Mouse (Mus musculus) kidney, postnatal 25 days (tissue): ENCODE results near the gene Zfp365.

ENCODE experiments used
- DNase-seq, 2 experiments: peaks; one replicate each; pipeline ENCODE4 v3.0.0; 2021; ENCODE audit warnings: mixed read lengths in 2 of 2

The Zfp365 gene

GRCm38 (mm10) chr10:67901179-67901578 is 11.3 kb downstream of the Zfp365 start:
- DNase-seq: no peak

- DNase-seq: no peak
Observed at GRCm38 (mm10) chr10:67898949-67899675, 13.3 kb downstream of the Zfp365 start.

DNA sequence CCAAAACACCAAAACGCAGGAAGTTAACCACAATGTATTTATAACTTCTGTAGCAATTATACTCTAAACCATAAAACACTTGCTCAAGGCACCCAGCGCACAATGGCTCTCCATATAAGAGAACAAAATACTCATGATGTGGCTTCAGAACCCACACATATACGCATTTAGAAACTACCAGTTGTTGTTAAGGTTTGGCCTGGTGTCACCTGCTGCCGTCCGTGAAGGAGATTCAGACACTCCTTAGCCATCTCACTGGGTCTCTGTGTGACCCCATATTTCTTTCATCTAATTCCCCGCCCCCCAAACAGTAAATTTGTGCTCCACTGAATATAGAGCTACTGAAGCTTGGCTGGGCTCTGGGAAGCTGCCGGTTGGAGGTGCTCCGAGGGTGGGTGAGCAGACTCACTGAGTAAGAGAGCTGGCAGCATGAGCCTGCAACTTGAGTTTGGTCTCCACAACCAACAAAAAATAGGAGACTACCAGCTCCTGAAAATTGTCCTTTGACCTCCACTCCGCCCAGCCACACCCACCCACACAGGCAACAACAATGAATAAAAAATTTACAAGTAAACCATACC is 14.0 kb downstream of the Zfp365 start:
- no peak for DNase-seq

DNA sequence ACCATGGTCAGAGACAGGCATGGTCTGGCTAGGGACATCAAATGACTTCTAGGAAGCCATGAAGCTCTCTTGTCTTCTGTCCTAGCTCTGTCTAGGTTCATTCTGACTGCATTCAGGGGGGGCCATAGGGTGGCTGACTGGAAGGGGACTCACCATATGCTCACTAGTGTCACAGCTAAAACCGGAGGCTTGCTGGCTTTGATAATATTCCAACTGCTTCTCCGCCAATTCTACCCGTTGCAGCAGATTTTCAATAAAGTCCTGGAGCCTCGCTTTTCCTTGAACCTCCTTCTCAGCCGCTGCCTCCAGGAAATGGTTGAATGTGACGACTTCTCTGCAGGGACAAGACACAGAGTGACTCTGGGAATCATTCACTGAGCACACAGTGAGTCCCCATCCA is 15.2 kb downstream of the Zfp365 start:
- DNase-seq: no peak

DNA sequence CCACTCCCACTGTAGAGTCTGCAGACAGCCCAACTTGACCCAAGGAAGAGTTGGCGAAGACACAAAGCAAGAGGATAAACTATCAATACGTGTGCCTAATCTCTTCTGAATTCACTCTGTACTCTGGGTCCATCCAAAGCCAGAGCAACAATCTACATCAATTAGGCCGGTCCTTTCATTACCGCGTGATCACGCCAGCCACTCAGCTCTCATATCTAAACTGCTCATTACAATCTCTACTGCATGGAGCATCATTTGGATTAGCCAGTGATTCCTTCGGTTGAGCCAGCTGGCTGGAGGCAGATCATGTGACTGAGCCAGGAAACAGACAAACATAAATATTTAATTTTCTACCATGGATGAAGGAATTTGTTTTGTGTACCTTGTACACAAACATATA is 17.8 kb downstream of the Zfp365 start:
- no peak for DNase-seq

DNA sequence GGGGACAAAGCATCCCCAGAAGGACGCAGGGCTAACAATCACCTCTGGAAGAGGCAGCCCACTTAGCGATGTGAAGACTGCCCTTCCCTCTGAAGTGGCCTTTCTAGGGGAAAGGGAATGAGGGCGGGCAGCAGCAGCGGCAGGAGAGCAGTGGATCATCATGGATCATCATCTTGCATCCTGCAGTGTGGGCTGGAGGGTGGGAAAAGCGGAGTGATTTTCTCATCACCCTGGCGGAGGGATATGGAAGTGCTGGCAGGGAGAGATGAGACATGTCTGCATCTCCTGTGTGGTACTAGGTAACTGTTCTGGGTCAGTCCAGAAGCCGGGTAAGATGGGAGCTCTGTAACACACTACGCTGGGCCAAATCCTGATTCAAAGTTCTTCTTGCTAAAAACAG is 18.4 kb downstream of the Zfp365 start:
- no peak for DNase-seq

DNA sequence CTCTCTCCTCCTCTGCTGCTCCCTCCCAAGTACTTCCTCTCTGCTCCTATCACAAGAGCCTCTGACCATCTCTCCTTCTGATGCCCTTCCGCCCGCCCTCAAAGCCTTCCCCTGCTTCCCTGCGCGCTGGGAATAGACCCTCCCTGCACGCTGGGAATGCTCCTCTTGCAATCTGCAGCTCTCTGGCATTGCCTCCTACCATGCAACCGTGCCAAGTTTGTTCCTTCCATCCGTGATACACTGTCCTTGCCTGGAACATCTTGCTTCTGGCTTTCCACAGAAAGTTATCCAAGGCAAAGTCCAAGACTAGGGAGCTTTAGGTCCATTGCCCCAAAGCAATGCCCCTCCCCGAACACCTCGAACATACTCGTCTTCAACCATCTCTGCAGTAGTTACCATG is 19.2 kb downstream of the Zfp365 start:
- DNase-seq: no peak

GRCm38 (mm10) chr10:67891126-67891525 is 21.3 kb downstream of the Zfp365 start:
- DNase-seq: no peak

GRCm38 (mm10) chr10:67887971-67888370 is 24.5 kb downstream of the Zfp365 start:
- no peak for DNase-seq

GRCm38 (mm10) chr10:67880692-67881091 is 31.8 kb downstream of the Zfp365 start:
- no peak for DNase-seq

DNA sequence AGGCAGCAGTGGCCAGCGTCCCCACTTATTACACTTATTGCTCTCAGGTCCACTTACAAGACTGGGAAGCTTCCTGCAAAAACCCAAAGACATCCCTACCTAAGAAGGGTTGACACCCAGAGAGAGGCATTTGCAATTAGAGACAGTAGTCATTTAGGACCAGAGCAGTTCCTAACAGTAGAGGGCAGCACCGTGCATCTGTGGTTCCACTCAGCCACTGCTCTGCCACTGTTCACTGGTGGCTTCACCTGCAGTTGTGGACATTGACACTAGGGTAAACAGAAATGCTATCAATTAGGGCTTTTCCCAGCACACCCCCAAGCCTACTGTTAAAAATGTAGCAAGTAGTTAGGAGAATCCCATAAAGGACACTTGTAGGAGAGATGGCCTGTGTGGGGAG is 40.7 kb downstream of the Zfp365 start:
- DNase-seq: peak; percentile 67 to 88

GRCm38 (mm10) chr10:67868234-67868633 is 44.2 kb downstream of the Zfp365 start:
- DNase-seq: no peak

- no peak for DNase-seq
Observed at GRCm38 (mm10) chr10:67865841-67866240, 46.6 kb downstream of the Zfp365 start.

GRCm38 (mm10) chr10:67865063-67865462 is 47.4 kb downstream of the Zfp365 start:
- DNase-seq: no peak

DNA sequence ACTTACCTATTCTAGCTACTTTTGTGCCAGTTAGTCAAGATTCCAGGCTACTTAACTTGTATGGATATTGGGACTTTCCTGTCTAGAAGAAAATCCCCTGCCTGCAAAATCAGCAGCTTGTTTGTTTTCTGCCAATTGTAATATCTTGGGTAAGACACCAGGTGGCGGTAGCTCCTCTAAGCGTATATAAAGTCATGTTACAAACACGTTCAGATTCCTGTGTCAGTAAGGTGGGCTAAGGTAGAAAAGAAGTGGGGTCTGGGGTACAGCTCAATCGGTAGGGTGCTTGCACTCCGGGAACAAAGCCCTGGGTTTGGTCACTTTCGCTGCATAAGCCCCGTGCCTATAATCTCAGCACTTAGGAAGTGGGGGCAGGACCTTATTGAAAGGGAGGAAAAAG is 50.1 kb downstream of the Zfp365 start:
- peak in 1 of 2 experiments; percentile 15 for DNase-seq

- peak; percentile 67 to 85 for DNase-seq
Observed at GRCm38 (mm10) chr10:67858878-67859277, 53.6 kb downstream of the Zfp365 start.

GRCm38 (mm10) chr10:67857561-67857906 is 54.9 kb downstream of the Zfp365 start:
- DNase-seq: no peak

DNA sequence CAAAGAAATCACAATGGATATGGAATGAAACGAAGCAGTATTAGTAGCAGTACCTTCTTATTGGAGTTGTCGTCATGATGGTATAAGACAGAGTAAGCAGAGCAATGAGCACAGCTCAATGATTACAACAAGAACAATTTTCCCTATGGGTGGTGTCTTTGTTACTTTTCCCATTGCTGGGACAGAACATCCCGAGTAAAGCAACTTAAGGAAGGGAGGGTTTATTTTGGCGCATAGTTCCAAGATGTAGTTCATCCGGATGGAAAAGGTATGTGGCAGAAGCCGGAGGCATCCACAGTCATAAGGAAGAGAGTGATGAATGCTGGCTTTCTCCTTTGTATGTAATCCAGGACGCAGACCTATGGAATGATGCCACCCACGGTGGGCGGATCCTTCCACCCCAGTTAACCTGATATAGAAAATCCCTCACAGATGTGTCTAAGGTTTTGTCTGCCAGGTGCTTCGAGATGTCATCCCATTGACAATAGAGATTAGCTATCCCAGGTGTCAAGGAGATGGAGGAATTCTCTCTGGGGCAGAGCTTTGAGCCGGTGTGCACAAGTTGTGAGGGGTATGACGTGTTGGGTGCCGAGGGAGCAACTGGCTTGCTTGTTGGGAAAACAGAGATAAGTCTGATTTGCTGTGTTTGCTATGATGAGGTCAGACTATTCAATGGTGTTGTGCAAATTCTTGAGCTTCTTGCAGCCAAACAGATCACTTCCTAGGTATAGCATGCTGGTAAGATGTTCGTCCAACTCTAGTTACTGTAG is 55.5 kb downstream of the Zfp365 start:
- DNase-seq: no peak

DNA sequence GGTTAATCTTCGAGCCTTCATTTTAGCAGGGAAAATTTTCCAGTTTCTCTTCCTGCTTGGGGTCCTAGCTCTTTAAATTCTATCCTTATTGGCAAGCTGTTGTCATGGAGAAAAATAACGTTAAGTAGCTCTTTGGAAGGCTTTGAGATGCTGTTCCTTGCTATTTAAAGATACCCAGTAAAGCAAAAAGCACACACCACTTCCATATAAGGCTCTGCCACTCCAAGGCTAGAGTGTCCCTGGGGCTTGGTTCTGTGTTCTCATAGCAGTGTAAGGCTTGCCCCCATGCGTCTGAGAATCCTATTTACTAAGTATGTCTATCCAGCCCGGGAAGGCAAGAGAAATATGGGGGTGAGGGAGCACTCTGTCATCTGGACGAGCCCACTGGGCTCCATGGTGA is 56.7 kb downstream of the Zfp365 start:
- DNase-seq: no peak

- DNase-seq: no peak
Observed at GRCm38 (mm10) chr10:67852411-67852810, 60.1 kb downstream of the Zfp365 start.

- DNase-seq: no peak
Observed at GRCm38 (mm10) chr10:67851079-67851478, 61.4 kb downstream of the Zfp365 start.

- DNase-seq: no peak
Observed at GRCm38 (mm10) chr10:67846016-67846650, 66.3 kb downstream of the Zfp365 start.

DNA sequence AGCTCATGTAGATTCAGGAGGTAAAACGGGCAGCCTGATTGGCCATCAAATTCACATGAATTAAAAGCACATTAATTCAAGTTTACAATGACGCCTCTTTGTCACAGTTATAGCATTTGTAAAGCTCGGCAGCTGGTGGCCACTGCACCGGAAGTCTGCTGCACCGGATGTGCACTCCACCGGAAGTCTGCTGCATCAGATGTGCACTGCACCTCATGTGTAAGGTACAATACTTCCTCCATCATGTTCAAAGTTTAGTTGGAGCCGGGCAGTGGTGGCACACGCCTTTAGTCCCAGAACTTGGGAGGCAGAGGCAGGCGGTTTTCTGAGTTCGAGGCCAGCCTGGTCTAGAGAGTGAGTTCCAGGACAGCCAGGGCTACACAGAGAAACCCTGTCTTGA is 70.9 kb downstream of the Zfp365 start:
- no peak for DNase-seq

GRCm38 (mm10) chr10:67840735-67841134 is 71.7 kb downstream of the Zfp365 start:
- DNase-seq: no peak
